22 mouse cellular contexts compared by ENCODE assay signal in the genomic region with DNA sequence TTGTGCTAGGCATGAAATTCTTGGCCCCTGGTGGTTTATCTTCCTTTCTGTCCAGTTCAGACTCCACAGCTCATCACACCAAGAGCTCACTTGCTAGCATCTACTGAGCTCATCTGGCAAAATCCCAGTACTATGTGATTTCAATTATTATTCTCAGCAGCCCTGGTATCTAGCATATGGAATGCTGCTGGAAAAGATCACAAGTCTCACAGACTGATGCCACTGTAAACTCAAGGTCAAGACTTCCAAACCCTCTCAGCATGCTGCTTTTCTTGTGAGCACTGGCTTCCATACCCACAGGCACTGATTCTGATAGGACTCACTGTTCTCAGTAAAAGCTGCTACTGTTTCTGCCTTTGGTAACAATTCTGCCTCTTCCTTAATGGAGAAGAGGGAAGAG. TPM values are rescaled to one million over a fixed set of nuclear protein-coding genes. Genes with fewer than 3 reads are reported as not detected.
DNase-seq lines count a peak whose midpoint lies in the region; ATAC-seq lines count a peak whose summit lies in the region.
"Had no signal": no experiment of that assay in that cellular context is flagged by ENCODE, and none has a peak within 500 bp of the region (broad histone marks: within the 10 kb centered on the region; RNA-seq: fewer than 3 reads in every experiment).

No protein-coding gene starts in this region.

- no peak for DNase-seq in cerebellum, postnatal 4 days (ENCODE audit: low spot score in 2 of 2)
- peak; percentile 6 for DNase-seq in NIH3T3 (ENCODE audit: low read depth)
- peak; percentile 28 to 54 for DNase-seq in cerebellum, adult 18-20 months
- peak; percentile 69 for DNase-seq in cerebellum, adult 9-11 months
- DNase-seq in adrenal gland, adult 8-10 months = no peak
- DNase-seq: adrenal gland, postnatal 14 days; B cell, adult 2 months; gastrocnemius, postnatal 14 days; heart, adult 2 months; heart, postnatal 14 days; kidney, adult 8-10 months had no signal

- ATAC-seq in cerebellum, adult (ENCODE audit: insufficient number of reproducible peaks, low FRiP score, low TSS enrichment) = peak; percentile 62
- no peak for ATAC-seq in kidney, embryonic 16.5 days (ENCODE audit: low FRiP score, low TSS enrichment)
- ATAC-seq: CD4-positive, CD25-positive, alpha-beta regulatory T cell, adult 4 months; forebrain, embryonic 16.5 days; inflammation-experienced regulatory T-cells, adult 6 months; intestine, postnatal 0 days had no signal

- no peaks in the 10 kb centered on the region for H3K4me1 ChIP-seq in kidney, embryonic 16.5 days (ENCODE audit: insufficient read depth, low read length)
- H3K4me1 ChIP-seq: embryonic facial prominence, embryonic 12.5 days; heart, embryonic 15.5 days had no signal

- H3K36me3 ChIP-seq in kidney, embryonic 16.5 days (ENCODE audit: insufficient read depth, low read length) = peaks cover 6% of the 10 kb centered on the region; the same call in 1 of the 2 replicates
- H3K36me3 ChIP-seq: embryonic facial prominence, embryonic 12.5 days; hindbrain, embryonic 15.5 days had no signal

- no peaks in the 10 kb centered on the region for H3K27me3 ChIP-seq in kidney, embryonic 16.5 days (ENCODE audit: insufficient read depth, low read length)
- H3K27me3 ChIP-seq: embryonic facial prominence, embryonic 12.5 days; heart, embryonic 15.5 days; hindbrain, embryonic 15.5 days had no signal

- H3K4me2 ChIP-seq in kidney, embryonic 16.5 days (replicated peaks; ENCODE audit: low read depth, low read length) = no peak overlapping the region
- H3K4me2 ChIP-seq: embryonic facial prominence, embryonic 12.5 days; heart, embryonic 11.5 days; heart, embryonic 15.5 days; hindbrain, embryonic 15.5 days had no signal

- no peak overlapping the region for H3K4me3 ChIP-seq in kidney, embryonic 16.5 days (ENCODE audit: low read length)
- H3K4me3 ChIP-seq: embryonic facial prominence, embryonic 12.5 days; heart, adult 2 months; heart, embryonic 15.5 days; hindbrain, embryonic 15.5 days had no signal

- no peak overlapping the region for H3K27ac ChIP-seq in kidney, embryonic 16.5 days (ENCODE audit: low read length)
- H3K27ac ChIP-seq: embryonic facial prominence, embryonic 12.5 days; heart, adult 2 months; heart, embryonic 15.5 days; hindbrain, embryonic 15.5 days had no signal

- no peak overlapping the region for H3K9ac ChIP-seq in kidney, embryonic 16.5 days (replicated peaks; ENCODE audit: low read length)
- H3K9ac ChIP-seq: embryonic facial prominence, embryonic 12.5 days; heart, embryonic 15.5 days; hindbrain, embryonic 15.5 days had no signal

- H3K9me3 ChIP-seq in kidney, embryonic 16.5 days (ENCODE audit: low read length) = no peaks in the 10 kb centered on the region
- H3K9me3 ChIP-seq: embryonic facial prominence, embryonic 12.5 days; G1E; heart, embryonic 15.5 days; hindbrain, embryonic 15.5 days had no signal

RNA-seq across cellular contexts. Expression of a gene that starts 59.1 kb away (rescaled TPM):
- 42.5 and 43.5 TPM in 2 replicates for polyA plus RNA-seq in kidney, embryonic 16.5 days (2015; fragmentation: Nextera tagmentation; extraction: Ambion mirVana)
- 10 to 100 TPM; 16.3 to 21.0 (median 19.9) TPM for total RNA-seq in adrenal gland, adult 8-10 months (2022)

Comparison
In these comparisons a context has a peak if more than half of its experiments do, and no peak if none do; other contexts are left out.
1. DNase-seq: peak in NIH3T3 (single experiment), cerebellum, adult 18-20 months (2 of 2) and cerebellum, adult 9-11 months (single experiment); none in cerebellum, postnatal 4 days (0 of 2) and adrenal gland, adult 8-10 months (single experiment).